Mouse (Mus musculus) lung, postnatal 4 days (tissue): ENCODE measurements around the gene Kndc1.

Experiments
- DNase-seq, 2 experiments: peaks; one replicate each; pipeline ENCODE4 v3.0.0; 2021

Kndc1 gene

GRCm38 (mm10) chr7:139894655-139895557, at the start of gene Kndc1:
TSS of gene Kndc1 (plus strand) at chr7:139894696.
- peak in 1 of 2 experiments; percentile 43 for DNase-seq

- no peak for DNase-seq
Measured at GRCm38 (mm10) chr7:139845101-139845500, 49.4 kb upstream of the Kndc1 start.

GRCm38 (mm10) chr7:139850152-139850551, 44.3 kb upstream of the Kndc1 start:
- no peak for DNase-seq

GRCm38 (mm10) chr7:139850677-139851076, 43.8 kb upstream of the Kndc1 start:
- DNase-seq, result no peak

- no peak for DNase-seq
Measured at GRCm38 (mm10) chr7:139851098-139851497, 43.4 kb upstream of the Kndc1 start.

GRCm38 (mm10) chr7:139855261-139855660, 39.2 kb upstream of the Kndc1 start:
- no peak for DNase-seq

GRCm38 (mm10) chr7:139861411-139861810, 33.1 kb upstream of the Kndc1 start:
- DNase-seq, result peak; percentile 35 to 57

GRCm38 (mm10) chr7:139863076-139863475, 31.4 kb upstream of the Kndc1 start:
- peak in 1 of 2 experiments; percentile 2 for DNase-seq

GRCm38 (mm10) chr7:139864253-139864652, 30.2 kb upstream of the Kndc1 start:
- peak in 1 of 2 experiments; percentile 18 for DNase-seq

- peak in 1 of 2 experiments; percentile 10 for DNase-seq
Measured at GRCm38 (mm10) chr7:139864871-139865270, 29.6 kb upstream of the Kndc1 start.

- peak in 1 of 2 experiments; percentile 8 for DNase-seq
Measured at GRCm38 (mm10) chr7:139871014-139871413, 23.5 kb upstream of the Kndc1 start.

GRCm38 (mm10) chr7:139877167-139877792, 17.2 kb upstream of the Kndc1 start:
- peak in 1 of 2 experiments; percentile 16 for DNase-seq

- peak in 1 of 2 experiments; percentile 4 for DNase-seq
Measured at GRCm38 (mm10) chr7:139878122-139878521, 16.4 kb upstream of the Kndc1 start.

GRCm38 (mm10) chr7:139878621-139879020, 15.9 kb upstream of the Kndc1 start:
- peak in 1 of 2 experiments; percentile 7 for DNase-seq

- no peak for DNase-seq
Measured at GRCm38 (mm10) chr7:139883545-139883944, 11.0 kb upstream of the Kndc1 start.

GRCm38 (mm10) chr7:139891779-139892178, 2.7 kb upstream of the Kndc1 start:
- DNase-seq, result no peak

- DNase-seq, result peak in 1 of 2 experiments; percentile 9
Measured at GRCm38 (mm10) chr7:139896271-139896670, 1.8 kb downstream of the Kndc1 start.

GRCm38 (mm10) chr7:139896796-139897195, 2.3 kb downstream of the Kndc1 start:
- peak in 1 of 2 experiments; percentile 2 for DNase-seq

- no peak for DNase-seq
Measured at GRCm38 (mm10) chr7:139898606-139899005, 4.1 kb downstream of the Kndc1 start.

GRCm38 (mm10) chr7:139899505-139899904, 5.0 kb downstream of the Kndc1 start:
- DNase-seq, result no peak

GRCm38 (mm10) chr7:139900456-139900855, 6.0 kb downstream of the Kndc1 start:
- no peak for DNase-seq

GRCm38 (mm10) chr7:139900896-139901295, 6.4 kb downstream of the Kndc1 start:
- no peak for DNase-seq

GRCm38 (mm10) chr7:139901981-139902380, 7.5 kb downstream of the Kndc1 start:
- DNase-seq, result no peak

- no peak for DNase-seq
Measured at GRCm38 (mm10) chr7:139905261-139905660, 10.8 kb downstream of the Kndc1 start.
